Comparison of ENCODE assay signal across 7 mouse cellular contexts in genomic region chr4:154160538-154161390, GRCm38 (mm10). TPM values are rescaled to one million over a fixed set of nuclear protein-coding genes. Genes with fewer than 3 reads are reported as not detected.
A peak's percentile ranks its signal among the peaks of the same experiment; 100 is the strongest.
DNase-seq lines count a peak whose midpoint lies in the region; ATAC-seq lines count a peak whose summit lies in the region.

Gene Tprgl, minus strand, starts transcription at chr4:154160666.

- H3K9ac ChIP-seq in intestine, embryonic 16.5 days (ENCODE audit: low read depth, low read length), result peak within 1 kb of the TSS; percentile 82
- peak within 1 kb of the TSS; percentile 81 for H3K9ac ChIP-seq in midbrain, embryonic 11.5 days (ENCODE audit: low read length)

- H3K4me3 ChIP-seq in intestine, embryonic 16.5 days (ENCODE audit: low read length), result peak within 1 kb of the TSS; percentile 92
- peak within 1 kb of the TSS; percentile 94 for H3K4me3 ChIP-seq in midbrain, embryonic 11.5 days (ENCODE audit: low read depth, low read length)

- intact Hi-C loops in left cerebral cortex, postnatal 36 days (cut with DNase I), result loop anchor here (2.0 to 10.0 kb wide), 3 partner anchors 18 to 664 kb away; partner anchors contain the start of gene Wrap73

- H3K4me1 ChIP-seq in intestine, embryonic 16.5 days (ENCODE audit: control insufficient read depth, insufficient read depth, low read length), result peaks cover 16% of the 10 kb centered on the region
- peaks cover 13% of the 10 kb centered on the region for H3K4me1 ChIP-seq in midbrain, embryonic 11.5 days (ENCODE audit: control insufficient read depth, insufficient read depth, low read length)

- no peaks in the 10 kb centered on the region for H3K27me3 ChIP-seq in intestine, embryonic 16.5 days (replicated peaks; ENCODE audit: control insufficient read depth, insufficient read depth, low read length)
- no peaks in the 10 kb centered on the region for H3K27me3 ChIP-seq in midbrain, embryonic 11.5 days (ENCODE audit: control insufficient read depth, insufficient read depth, low read length)

- ATAC-seq in intestine, embryonic 16.5 days, result peak; percentile 98
- peak; percentile 95 for ATAC-seq in midbrain, embryonic 11.5 days (ENCODE audit: low FRiP score)

- peak within 1 kb of the TSS; percentile 59 for H3K27ac ChIP-seq in intestine, embryonic 16.5 days (ENCODE audit: low read length)
- peak within 1 kb of the TSS; percentile 48; the same call in 1 of the 2 replicates for H3K27ac ChIP-seq in midbrain, embryonic 11.5 days (ENCODE audit: low read depth, low read length)

- H3K9me3 ChIP-seq in intestine, embryonic 16.5 days (ENCODE audit: control insufficient read depth, low read length), result no peaks in the 10 kb centered on the region
- H3K9me3 ChIP-seq in midbrain, embryonic 11.5 days (ENCODE audit: control insufficient read depth, low read length), result no peaks in the 10 kb centered on the region

- H3K36me3 ChIP-seq in intestine, embryonic 16.5 days (ENCODE audit: control insufficient read depth, insufficient read depth, low read length), result peaks cover 6% of the 10 kb centered on the region
- peaks cover 9% of the 10 kb centered on the region; the same call in 1 of the 2 replicates for H3K36me3 ChIP-seq in midbrain, embryonic 11.5 days (ENCODE audit: control insufficient read depth, insufficient read depth, low read length)

- DNase-seq in adrenal gland, adult 8-10 months, result peak; percentile 95
- peak; percentile 97 for DNase-seq in embryo, embryonic 9.5 days (ENCODE audit: extremely low spot score)
- DNase-seq in gastrocnemius, postnatal 4 days (ENCODE audit: low spot score in 2 of 2), result peak; percentile 95 to 97
- DNase-seq in left cerebral cortex, postnatal 36 days (ENCODE audit: low spot score in 2 of 2), result peak; percentile 95 to 96
- DNase-seq in midbrain, embryonic 11.5 days (ENCODE audit: low spot score, missing footprints), result peak; percentile 99
- peak; percentile 98 for DNase-seq in skeletal muscle tissue, adult 2 months (ENCODE audit: low read depth, low spot score)

- peak within 1 kb of the TSS; percentile 77 for H3K4me2 ChIP-seq in intestine, embryonic 16.5 days (ENCODE audit: low read depth, low read length)
- H3K4me2 ChIP-seq in midbrain, embryonic 11.5 days, result peak within 1 kb of the TSS; percentile 77

- under 1% methylated on average over 72 of the region's 75 CpGs for WGBS in intestine, embryonic 16.5 days
- WGBS in midbrain, embryonic 11.5 days, result 1% methylated on average over 75 of the region's 75 CpGs

RNA-seq across cellular contexts. Expression of gene Tprgl, which starts in this region (rescaled TPM):
- total RNA-seq in adrenal gland, adult 8-10 months (2022), result 100 to 1,000 TPM; 186 to 217 (median 196) TPM
- total RNA-seq in gastrocnemius, postnatal 4 days (2021), result 10 to 100 TPM; 81.6 to 88.5 TPM
- polyA plus RNA-seq in intestine, embryonic 16.5 days (2015; fragmentation: Nextera tagmentation; extraction: Ambion mirVana), result 87.9 and 93.9 TPM in 2 replicates
- total RNA-seq in left cerebral cortex, postnatal 36 days (2021), result 100 to 1,000 TPM; 156 to 182 TPM
- 140 and 144 TPM in 2 replicates for polyA plus RNA-seq in midbrain, embryonic 11.5 days (2014; fragmentation: Nextera tagmentation; extraction: Ambion mirVana)

Comparison
In these comparisons a context has a peak if more than half of its experiments do, and no peak if none do; other contexts are left out.
1. Peak in every context shown above with its lines: DNase-seq, ATAC-seq, H3K4me3 ChIP-seq and H3K27ac ChIP-seq.